Mouse (Mus musculus) Muller cell, postnatal 12 days (primary cell): ENCODE results near the gene Gja5.
A peak's percentile ranks its signal among the peaks of the same experiment; 100 is the strongest.
"Not testable (repeated sequence)": the region's sequence is repeated elsewhere in the genome, so short reads cannot be mapped to it uniquely, and the experiment has no call there.

Experiments
- DNase-seq: peaks from one replicate; pipeline ENCODE4 v3.0.0-alpha.2; 2015; ENCODE audit errors: inconsistent ontology term

Gene Gja5

GRCm38 (mm10) chr3:97100784-97101641, 196.5 kb downstream of the Gja5 start:
- DNase-seq = peak; percentile 74

GRCm38 (mm10) chr3:97103946-97104345, 199.5 kb downstream of the Gja5 start:
- not testable (repeated sequence) for DNase-seq

- DNase-seq = no peak
Observed at GRCm38 (mm10) chr3:97104696-97105430, 200.4 kb downstream of the Gja5 start.

GRCm38 (mm10) chr3:97117511-97117910, 213.0 kb downstream of the Gja5 start:
- DNase-seq = no peak

- no peak for DNase-seq
Observed at GRCm38 (mm10) chr3:97118313-97118712, 213.8 kb downstream of the Gja5 start.

- no peak for DNase-seq
Observed at GRCm38 (mm10) chr3:97124193-97124592, 219.7 kb downstream of the Gja5 start.
